Mouse (Mus musculus): ENCODE results near the gene Gm47955. TPM values are rescaled to one million over a fixed set of nuclear protein-coding genes. Genes with fewer than 3 reads are reported as not detected.
"Not testable (repeated sequence)": the region's sequence is repeated elsewhere in the genome, so short reads cannot be mapped to it uniquely, and the experiment has no call there.

The Gm47955 gene
- total RNA-seq, 2 experiments from 2014 or later = not detected

GRCm38 (mm10) chr1:82991596-82991995, 31.5 kb downstream of the Gm47955 start:
- no peak for DNase-seq (ENCODE audit: low spot score in 2 of 2)

- DNase-seq (ENCODE audit: low spot score in 2 of 2) = no peak
Measured at GRCm38 (mm10) chr1:82992093-82992492, 32.0 kb downstream of the Gm47955 start.

- no peak for DNase-seq (ENCODE audit: low spot score in 2 of 2)
Measured at GRCm38 (mm10) chr1:82993947-82994346, 33.9 kb downstream of the Gm47955 start.

DNA sequence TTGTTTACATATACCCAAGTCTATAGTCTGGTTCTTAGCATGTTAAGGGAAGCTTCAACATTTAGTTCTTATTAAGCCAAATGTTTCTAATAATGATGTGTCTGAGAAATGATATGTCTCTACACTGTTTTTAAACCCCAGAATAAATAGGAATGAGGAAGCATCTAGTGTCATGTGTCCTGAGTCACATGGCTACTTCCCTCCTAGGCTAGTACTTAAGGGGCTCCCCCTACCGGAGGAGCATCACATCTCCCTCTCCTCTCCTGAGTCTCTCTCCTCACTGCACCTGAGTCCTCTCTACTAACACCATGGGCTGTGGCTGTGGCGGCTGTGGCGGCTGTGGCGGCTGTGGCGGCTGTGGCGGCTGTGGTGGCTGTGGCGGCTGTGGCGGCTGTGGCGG, 40.2 kb downstream of the Gm47955 start, which contains the start of gene Gm47959:
Gene Gm47959, plus strand, starts transcription at position 243 of the 400 bp plus-strand sequence.
- DNase-seq (ENCODE audit: low spot score in 2 of 2) = not testable (repeated sequence)

DNA sequence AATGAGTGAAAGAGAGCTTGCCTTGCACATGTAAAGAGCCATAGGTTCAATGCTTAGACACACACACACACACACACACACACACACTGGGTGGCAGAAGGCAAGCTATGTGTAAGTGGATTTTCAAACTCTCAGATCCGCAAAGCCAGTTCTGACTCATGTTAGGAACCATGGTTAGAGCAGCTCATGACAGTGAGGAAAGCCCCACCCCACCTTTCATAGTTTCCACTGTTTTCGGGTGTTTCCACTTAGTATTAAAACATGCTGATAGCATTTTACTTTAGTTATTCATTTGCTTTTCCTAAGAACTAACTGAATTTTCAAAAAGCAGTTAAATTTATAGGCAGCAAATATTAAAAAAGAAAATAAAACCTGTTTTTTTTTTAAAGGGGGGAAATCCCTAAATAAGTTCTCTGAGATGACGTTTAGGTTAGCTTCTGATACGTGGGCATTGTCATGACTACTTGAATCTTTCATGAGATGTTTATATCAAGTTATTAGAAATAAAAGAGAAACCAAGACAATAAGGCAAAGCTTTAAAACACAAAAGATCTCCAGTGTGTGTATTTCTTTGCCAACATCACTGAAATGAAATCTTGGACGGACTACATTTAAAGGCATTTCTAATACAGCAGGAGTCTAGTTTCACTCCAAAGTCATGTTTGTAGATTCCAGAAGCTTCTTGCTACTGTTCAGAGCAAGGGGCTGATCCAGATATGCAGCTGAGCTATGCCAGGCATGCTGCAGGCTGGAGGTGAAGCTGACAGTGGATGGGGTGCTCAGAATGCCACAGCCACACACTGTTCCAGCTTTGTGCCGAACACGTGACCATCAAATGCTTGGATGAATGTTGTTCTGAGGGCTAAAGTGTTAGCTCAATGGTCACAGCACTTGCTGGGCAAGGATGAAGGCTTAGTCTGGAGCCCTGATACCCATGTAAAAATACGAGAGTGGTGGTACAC, 46.4 kb downstream of the Gm47955 start:
- DNase-seq (ENCODE audit: low spot score in 2 of 2) = no peak

GRCm38 (mm10) chr1:83007471-83007870, 47.4 kb downstream of the Gm47955 start:
- DNase-seq (ENCODE audit: low spot score in 2 of 2) = no peak

Other genes with a start within 250 kb of the Gm47955 start
- gene Mff, start 235.4 kb upstream of the Gm47955 start, total RNA-seq (2021) = 100 to 1,000 TPM; 248 to 260 TPM
- not detected for gene Tm4sf20, start 191.8 kb upstream of the Gm47955 start, total RNA-seq (2021)
- gene Gm47791, start 189.0 kb upstream of the Gm47955 start, total RNA-seq (2021) = not detected
- gene Agfg1, start 120.8 kb upstream of the Gm47955 start, total RNA-seq (2021) = 10 to 100 TPM; 80.4 to 83.2 TPM
- under 1 TPM in 1 of 2 experiments, not detected in 1; 0.83 TPM for gene A030005L19Rik, start 47.0 kb upstream of the Gm47955 start, total RNA-seq (2021)
- gene A030014E15Rik, start 35.4 kb upstream of the Gm47955 start, total RNA-seq (2021) = not detected
- gene Gm6217, start 28.9 kb upstream of the Gm47955 start, total RNA-seq (2021) = not detected
- gene A030003K21Rik, start 16.9 kb upstream of the Gm47955 start, total RNA-seq (2021) = not detected
- not detected for gene Gm7544, start 4.3 kb upstream of the Gm47955 start, total RNA-seq (2021)
- gene Gm47959, start 40.3 kb downstream of the Gm47955 start, total RNA-seq (2021) = not detected
- 1 to 10 TPM; 2.4 to 3.7 TPM for gene Slc19a3, start 78.2 kb downstream of the Gm47955 start, total RNA-seq (2021)
- gene Krtap28-10, start 82.2 kb downstream of the Gm47955 start, total RNA-seq (2021) = not detected
- gene Gm47969, start 84.6 kb downstream of the Gm47955 start, total RNA-seq (2021) = not detected
- not detected for gene A030005K14Rik, start 99.1 kb downstream of the Gm47955 start, total RNA-seq (2021)
- not detected for gene Krtap28-13, start 100.6 kb downstream of the Gm47955 start, total RNA-seq (2021)
- not detected for gene Ccl20, start 156.5 kb downstream of the Gm47955 start, total RNA-seq (2021)
- gene Daw1, start 199.5 kb downstream of the Gm47955 start, total RNA-seq (2021) = 1 to 10 TPM in 1 of 2 experiments, under 1 TPM in 1; 0.62 to 1.8 TPM